Mouse (Mus musculus): ENCODE data around the gene Vmn1r14.
"Not testable (repeated sequence)": the region's sequence is repeated elsewhere in the genome, so short reads cannot be mapped to it uniquely, and the experiment has no call there.

Gene Vmn1r14

DNA sequence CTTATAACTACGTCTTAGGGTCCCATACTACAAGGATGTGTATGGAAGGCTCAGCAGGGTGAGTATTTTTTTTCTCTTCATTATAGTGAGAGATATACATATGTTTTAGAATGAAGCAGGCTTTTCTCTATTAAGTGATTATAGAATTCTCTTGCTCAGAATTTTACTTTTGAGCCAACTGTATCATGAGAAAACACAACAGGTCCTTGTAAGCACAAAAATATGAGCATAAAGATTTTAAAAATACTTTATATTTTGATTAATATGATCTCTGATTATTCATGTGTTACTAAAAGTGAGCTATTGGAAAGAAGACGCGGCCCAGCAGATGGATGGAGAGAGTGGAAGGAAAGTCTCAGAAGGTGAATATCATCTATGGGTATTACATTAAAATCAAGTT is at the start of gene Vmn1r14:
TSS of gene Vmn1r14 (plus strand) at position 301 of the 400 bp plus-strand sequence.
- no peak for DNase-seq (ENCODE audit: low read depth)

DNA sequence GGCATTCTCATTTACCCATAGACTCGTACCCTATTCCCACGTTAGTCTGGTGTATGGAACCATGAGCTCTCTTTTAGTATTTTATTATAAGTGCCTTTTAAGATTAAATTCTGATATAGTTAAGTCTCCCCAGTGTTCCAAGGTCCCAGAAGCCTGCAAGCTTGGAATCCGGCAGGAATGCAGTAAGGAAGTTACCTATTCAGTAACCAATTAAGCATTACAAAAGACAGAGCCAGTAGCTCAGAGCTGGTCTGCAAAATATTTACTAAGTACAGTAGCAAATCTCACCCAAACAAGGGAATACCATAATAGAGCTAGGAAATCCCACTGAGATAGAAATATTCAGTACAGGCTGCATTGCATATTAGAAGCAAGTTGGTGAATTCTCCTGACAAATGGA is 41.5 kb upstream of the Vmn1r14 start:
- DNase-seq (ENCODE audit: low read depth) = not testable (repeated sequence)

DNA sequence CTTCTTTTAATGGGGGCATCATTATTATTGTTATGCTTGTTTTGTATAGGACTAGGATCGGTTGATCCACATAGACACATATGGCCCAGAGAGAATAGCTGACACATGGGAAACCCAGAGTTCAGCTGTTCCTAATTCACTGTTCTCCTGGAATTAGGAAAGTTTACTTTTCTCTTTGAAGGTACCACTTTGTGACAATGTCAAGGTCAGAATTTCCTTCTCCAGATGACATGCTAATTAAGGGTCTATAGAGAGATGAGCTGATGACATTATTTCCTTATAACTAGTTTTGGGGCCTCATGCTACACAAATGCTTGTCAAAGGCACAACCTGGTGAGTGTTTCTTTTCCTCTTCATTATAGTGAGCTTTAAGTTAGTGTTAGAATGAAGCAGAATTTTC is 28.5 kb upstream of the Vmn1r14 start, which contains the start of gene Vmn1r13:
TSS of gene Vmn1r13 (plus strand) at position 301 of the 400 bp plus-strand sequence.
- DNase-seq (ENCODE audit: low read depth) = not testable (repeated sequence)

DNA sequence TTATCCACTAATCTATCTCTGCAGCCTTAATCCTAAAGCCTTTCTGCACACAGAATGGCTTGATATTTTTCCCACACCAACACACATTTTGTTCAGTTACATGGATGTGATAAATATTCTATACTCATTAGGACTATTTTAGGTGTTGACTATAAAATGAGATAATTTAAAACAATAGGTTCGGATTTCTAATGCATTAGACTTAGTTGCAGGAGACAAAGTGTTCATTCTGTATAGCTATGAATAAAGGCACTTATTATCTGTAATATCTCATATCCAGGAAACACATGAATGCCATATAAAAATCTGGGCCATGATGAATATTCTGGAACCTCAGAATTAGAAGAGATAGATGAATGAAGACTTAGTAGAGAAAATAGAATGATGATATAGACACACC is 26.2 kb downstream of the Vmn1r14 start, which contains the start of gene Vmn1r15:
TSS of gene Vmn1r15 (plus strand) at position 301 of the 400 bp plus-strand sequence.
- DNase-seq (ENCODE audit: low read depth) = no peak

DNA sequence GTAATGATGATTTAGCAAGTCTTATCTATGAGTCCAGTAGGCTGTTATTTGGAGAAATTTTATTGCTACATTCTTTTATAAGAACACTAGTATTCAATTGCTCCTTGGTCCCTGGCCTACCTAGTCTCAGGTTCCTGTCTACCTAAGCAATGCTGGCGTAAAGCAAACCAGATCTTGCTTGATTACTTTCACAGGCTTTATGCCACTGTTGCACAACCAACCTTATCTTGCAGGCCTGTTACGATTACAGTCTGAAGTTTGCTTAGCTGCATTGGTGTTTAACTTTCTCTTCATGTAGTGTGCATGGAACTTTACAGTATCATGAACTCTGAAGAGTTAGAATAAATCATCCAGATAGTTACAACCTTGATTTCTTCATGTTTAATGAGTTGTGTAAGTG is 29.5 kb downstream of the Vmn1r14 start:
- no peak for DNase-seq (ENCODE audit: low read depth)

DNA sequence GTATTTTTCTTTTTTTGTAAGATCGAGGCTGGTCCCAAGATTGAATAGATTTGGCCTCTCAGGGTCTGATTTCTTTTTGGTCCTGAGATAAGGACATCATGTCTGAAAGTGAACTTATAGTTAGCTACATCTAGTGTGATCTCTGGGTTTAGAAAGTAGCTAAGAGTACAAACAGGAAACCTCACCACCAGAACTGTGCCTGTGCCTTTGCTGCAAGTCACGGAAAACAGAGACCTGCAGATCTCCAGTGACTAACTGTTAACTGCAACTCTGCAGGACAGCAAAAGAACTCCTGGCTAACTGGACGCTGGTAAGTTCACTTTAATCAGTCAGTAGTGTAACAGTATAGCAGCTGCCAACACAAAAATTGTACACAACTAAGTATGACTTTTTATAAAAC is 40.4 kb downstream of the Vmn1r14 start:
- no peak for DNase-seq (ENCODE audit: low read depth)

DNA sequence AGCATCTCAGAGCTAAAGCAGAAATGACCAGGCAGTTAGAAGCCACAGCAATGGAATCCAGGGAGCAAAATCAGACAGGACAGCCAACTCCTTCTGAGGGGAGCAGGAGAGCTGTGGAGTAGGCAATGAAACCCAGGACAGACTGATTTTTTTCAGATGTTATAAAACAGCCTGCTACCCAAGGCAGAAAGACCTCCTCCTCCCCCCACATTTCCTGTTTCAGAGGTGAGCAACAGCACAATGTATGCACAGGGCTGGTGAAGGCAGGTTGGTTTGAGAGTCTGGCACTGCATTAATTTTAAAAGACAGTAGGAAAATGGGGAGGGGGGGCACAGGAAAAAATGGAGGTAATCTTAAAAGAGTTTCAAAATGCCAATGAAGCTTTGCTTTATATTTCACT is 41.0 kb downstream of the Vmn1r14 start:
- DNase-seq (ENCODE audit: low read depth) = no peak

DNA sequence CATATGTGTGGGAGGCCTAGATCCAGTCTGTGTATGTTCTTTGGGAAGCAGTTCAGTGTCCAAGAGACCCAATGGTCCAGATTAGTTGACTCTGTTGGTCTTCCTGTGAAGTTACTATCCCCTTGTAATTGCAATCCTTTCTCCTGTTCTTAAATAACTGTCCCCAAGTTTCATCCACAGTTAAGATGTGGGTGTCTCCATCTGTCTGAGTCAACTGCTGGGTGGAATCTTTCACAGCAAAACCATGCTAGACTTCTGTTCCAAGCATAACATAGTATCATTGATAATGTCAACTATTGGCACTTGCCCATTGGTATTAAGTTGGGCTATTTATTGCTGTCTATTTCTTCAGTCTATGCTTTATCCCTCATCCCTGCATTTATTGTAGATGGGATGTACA is 47.5 kb downstream of the Vmn1r14 start:
- DNase-seq (ENCODE audit: low read depth) = no peak
